Mouse (Mus musculus): Measurements from ENCODE around the gene Icos.

Gene Icos

GRCm38 (mm10) chr1:61039310-61039709 lies 61.6 kb downstream of the Icos start:
- Histone ChIP-seq H3K27me3 (ENCODE audit: control insufficient read depth, insufficient read depth, low read length, poor library complexity, severe bottlenecking) (no peaks in the 10 kb centered on the region), H3K36me3 (ENCODE audit: control insufficient read depth, insufficient read depth, low read length, poor library complexity, severe bottlenecking) (no peaks in the 10 kb centered on the region)
- no peak for DNase-seq (ENCODE audit: low read depth, low spot score)

GRCm38 (mm10) chr1:61040401-61040800 lies 62.7 kb downstream of the Icos start:
- H3K27me3 ChIP-seq (ENCODE audit: control insufficient read depth, insufficient read depth, low read length, poor library complexity, severe bottlenecking): no peaks in the 10 kb centered on the region
- DNase-seq (ENCODE audit: low read depth, low spot score): no peak
- no peaks in the 10 kb centered on the region for H3K36me3 ChIP-seq (ENCODE audit: control insufficient read depth, insufficient read depth, low read length, poor library complexity, severe bottlenecking)

- no peaks in the 10 kb centered on the region for H3K27me3 ChIP-seq (ENCODE audit: control insufficient read depth, insufficient read depth, low read length, poor library complexity, severe bottlenecking)
- no peak for DNase-seq (ENCODE audit: low read depth, low spot score)
- H3K36me3 ChIP-seq (ENCODE audit: control insufficient read depth, insufficient read depth, low read length, poor library complexity, severe bottlenecking): no peaks in the 10 kb centered on the region
Observed at GRCm38 (mm10) chr1:61042842-61043241, 65.1 kb downstream of the Icos start.

GRCm38 (mm10) chr1:61046055-61046705 lies 68.5 kb downstream of the Icos start:
- no peaks in the 10 kb centered on the region for H3K36me3 ChIP-seq (ENCODE audit: control insufficient read depth, insufficient read depth, low read length, poor library complexity, severe bottlenecking)
- DNase-seq (ENCODE audit: low read depth, low spot score): no peak
- no peaks in the 10 kb centered on the region for H3K27me3 ChIP-seq (ENCODE audit: control insufficient read depth, insufficient read depth, low read length, poor library complexity, severe bottlenecking)

DNA sequence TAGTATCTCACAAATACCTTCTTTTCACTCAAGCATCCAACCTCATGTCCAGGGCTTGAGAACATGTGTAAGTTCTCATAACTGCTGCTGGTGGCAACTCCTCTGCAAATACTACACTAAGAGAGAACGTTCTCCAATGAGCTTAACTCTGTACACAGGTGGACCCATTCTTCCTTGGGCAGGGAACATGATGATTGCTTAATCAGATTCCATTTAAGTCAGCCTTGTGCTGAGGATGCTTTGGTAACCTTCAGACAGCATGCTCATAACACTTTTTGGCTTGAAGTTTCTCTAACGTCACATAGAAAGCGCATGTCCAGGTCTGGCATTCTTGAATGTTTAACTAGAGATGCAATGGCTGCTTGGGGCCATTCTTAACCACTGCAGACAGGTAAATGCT lies 69.6 kb downstream of the Icos start:
- H3K27me3 ChIP-seq (ENCODE audit: control insufficient read depth, insufficient read depth, low read length, poor library complexity, severe bottlenecking): no peaks in the 10 kb centered on the region
- no peak for DNase-seq (ENCODE audit: low read depth, low spot score)
- H3K36me3 ChIP-seq (ENCODE audit: control insufficient read depth, insufficient read depth, low read length, poor library complexity, severe bottlenecking): no peaks in the 10 kb centered on the region

Measured in splenic B cell, adult 2 months (primary cell).